Mouse (Mus musculus): ENCODE measurements around the gene Nup107. TPM values are rescaled to one million over a fixed set of nuclear protein-coding genes. Genes with fewer than 3 reads are reported as not detected.
"Not testable (repeated sequence)": the region's sequence is repeated elsewhere in the genome, so short reads cannot be mapped to it uniquely, and the experiment has no call there.

Nup107 gene
- polyA plus RNA-seq, 1 experiment from 2014 or later = 33.4 TPM

DNA sequence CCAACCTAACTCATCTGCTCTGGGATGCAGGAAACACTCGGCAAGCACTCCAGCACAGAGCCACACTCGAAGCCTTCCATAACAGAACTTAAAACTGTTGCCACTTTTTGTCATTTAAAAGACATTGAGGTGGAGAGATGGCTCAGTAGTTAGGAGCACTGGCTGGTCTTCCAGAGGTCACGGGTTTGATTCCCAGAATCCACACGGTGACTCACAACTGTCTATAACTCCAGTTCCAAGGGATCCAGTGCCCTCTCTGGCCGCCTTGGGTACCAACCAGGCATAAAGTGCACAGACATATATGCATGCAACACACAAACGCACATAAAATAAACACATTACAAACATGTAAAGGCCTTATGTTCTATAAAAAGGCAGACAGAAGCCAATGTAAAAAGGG is 31.0 kb downstream of the Nup107 start:
- no peak overlapping the region for H3K27ac ChIP-seq (replicated peaks)
- no peaks in the 10 kb centered on the region for H3K9me3 ChIP-seq (replicated peaks)
- H3K27me3 ChIP-seq = no peaks in the 10 kb centered on the region
- peaks cover 97% of the 10 kb centered on the region for H3K36me3 ChIP-seq (replicated peaks)
- ATAC-seq (ENCODE audit: insufficient read depth) = no peak
- no peaks in the 10 kb centered on the region for H3K4me1 ChIP-seq (replicated peaks)
- H3K9ac ChIP-seq = no peak overlapping the region
- WGBS (ENCODE audit: insufficient replicate concordance) = 81% methylated on average over 6 of the region's 6 CpGs
- H3K4me3 ChIP-seq (replicated peaks) = no peak overlapping the region
- H3K4me2 ChIP-seq = no peak overlapping the region

- no peak for ATAC-seq (ENCODE audit: insufficient read depth)
- no peak overlapping the region for H3K9ac ChIP-seq
- no peak overlapping the region for H3K4me3 ChIP-seq (replicated peaks)
- H3K27me3 ChIP-seq = no peaks in the 10 kb centered on the region
- no peaks in the 10 kb centered on the region for H3K4me1 ChIP-seq (replicated peaks)
- 83% methylated on average over 9 of the region's 9 CpGs for WGBS (ENCODE audit: insufficient replicate concordance)
- no peaks in the 10 kb centered on the region for H3K9me3 ChIP-seq (replicated peaks)
- no peak overlapping the region for H3K4me2 ChIP-seq
- peaks cover 97% of the 10 kb centered on the region for H3K36me3 ChIP-seq (replicated peaks)
- H3K27ac ChIP-seq (replicated peaks) = no peak overlapping the region
Observed at GRCm38 (mm10) chr10:117760831-117761335, 31.6 kb downstream of the Nup107 start.

DNA sequence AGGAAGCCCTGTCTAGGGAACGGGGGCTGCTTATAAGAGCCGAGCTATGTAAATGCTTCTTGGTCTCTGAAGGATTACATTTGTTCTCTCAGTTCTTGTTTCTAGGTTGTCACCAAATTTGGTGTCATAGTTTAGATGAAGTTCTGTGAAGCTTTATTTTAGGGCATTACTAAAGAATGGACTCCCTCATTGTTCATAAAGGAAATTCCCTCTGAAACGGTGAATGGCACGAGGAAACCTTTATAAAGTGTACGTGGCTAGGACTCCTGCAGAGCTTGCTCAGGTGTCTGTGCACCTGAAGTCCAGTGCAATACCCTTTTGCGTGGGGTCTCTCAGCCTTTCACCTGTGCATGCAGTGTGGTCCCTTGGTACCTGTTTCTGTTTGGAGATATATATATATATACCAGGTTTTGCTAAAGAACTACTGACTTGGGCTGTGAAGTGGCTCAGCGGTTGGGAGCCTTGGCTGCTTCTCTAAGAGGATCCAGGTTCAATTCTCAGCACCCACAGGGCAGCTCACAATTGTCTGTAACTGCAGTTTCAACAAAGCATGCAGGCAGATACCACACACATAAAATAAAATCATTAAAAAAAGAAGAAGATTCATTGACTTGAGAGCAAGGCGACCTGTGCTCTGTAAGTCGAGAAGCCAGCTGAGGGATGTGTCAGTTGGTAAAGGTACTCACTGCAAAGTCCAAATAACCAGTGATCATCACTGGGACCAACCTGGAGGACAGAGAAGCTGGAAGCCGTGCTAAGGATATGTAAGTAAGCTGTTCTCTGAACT is 32.5 kb downstream of the Nup107 start:
- Histone ChIP-seq H3K4me2 (no peak overlapping the region), H3K27me3 (no peaks in the 10 kb centered on the region), H3K9ac (no peak overlapping the region), H3K4me3 (replicated peaks) (no peak overlapping the region), H3K4me1 (replicated peaks) (peaks cover 4% of the 10 kb centered on the region; the same call in 1 of the 2 replicates), H3K27ac (replicated peaks) (no peak overlapping the region), H3K36me3 (replicated peaks) (peaks cover 97% of the 10 kb centered on the region), H3K9me3 (replicated peaks) (no peaks in the 10 kb centered on the region)
- no peak for ATAC-seq (ENCODE audit: insufficient read depth)
- 85% methylated on average over 10 of the region's 10 CpGs for WGBS (ENCODE audit: insufficient replicate concordance)

DNA sequence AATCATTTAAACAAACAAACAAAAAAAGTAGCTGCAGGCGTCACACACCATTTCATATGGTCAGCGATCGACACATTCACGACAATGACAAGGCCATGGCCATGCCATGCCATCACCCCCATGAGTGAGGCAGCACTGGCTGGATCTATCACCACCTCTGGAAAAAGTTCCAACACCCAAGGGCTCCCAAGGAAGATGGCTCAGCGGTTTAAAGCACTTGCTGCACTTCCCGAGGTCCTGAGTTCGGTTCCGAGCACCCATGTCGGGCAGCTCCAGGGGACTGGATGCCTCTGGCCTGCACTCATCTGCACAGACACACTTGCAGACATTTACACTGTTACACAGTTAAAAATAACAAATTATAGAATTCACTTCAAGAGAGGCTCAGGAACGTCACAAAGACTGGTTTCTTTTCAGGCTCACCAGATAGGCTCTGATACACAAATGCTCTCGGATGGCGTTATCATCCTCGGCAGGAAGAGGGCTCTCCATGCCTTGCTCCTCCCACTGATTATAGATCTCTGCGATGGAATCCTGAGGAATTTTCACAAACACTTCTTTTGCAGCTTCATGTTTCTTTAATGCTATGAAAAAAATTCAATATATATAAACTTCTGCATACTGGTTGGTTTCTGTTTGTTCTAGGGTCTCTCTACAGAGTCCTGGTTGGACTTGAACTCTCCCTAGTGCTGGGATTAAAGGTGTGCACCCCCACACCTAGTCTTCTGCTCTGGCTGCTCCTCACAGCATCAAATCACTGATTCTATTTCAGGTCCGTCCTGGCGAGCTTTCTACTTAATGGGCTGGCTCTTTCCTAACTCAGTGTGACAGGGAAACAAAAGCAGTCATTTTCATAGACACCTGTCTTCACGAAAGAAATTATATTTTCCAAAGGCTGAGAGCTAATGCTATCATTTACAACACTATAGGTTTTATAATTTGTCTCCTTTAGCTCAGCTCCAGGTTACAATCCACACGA is 33.5 kb downstream of the Nup107 start:
- H3K4me1 ChIP-seq (replicated peaks) = peaks cover 4% of the 10 kb centered on the region; the same call in 1 of the 2 replicates
- WGBS (ENCODE audit: insufficient replicate concordance) = 82% methylated on average over 18 of the region's 18 CpGs
- H3K27ac ChIP-seq (replicated peaks) = no peak overlapping the region
- ATAC-seq (ENCODE audit: insufficient read depth) = no peak
- no peak overlapping the region for H3K9ac ChIP-seq
- no peak overlapping the region for H3K4me2 ChIP-seq
- H3K36me3 ChIP-seq (replicated peaks) = peaks cover 95% of the 10 kb centered on the region
- H3K9me3 ChIP-seq (replicated peaks) = no peaks in the 10 kb centered on the region
- H3K27me3 ChIP-seq = no peaks in the 10 kb centered on the region
- H3K4me3 ChIP-seq (replicated peaks) = no peak overlapping the region

DNA sequence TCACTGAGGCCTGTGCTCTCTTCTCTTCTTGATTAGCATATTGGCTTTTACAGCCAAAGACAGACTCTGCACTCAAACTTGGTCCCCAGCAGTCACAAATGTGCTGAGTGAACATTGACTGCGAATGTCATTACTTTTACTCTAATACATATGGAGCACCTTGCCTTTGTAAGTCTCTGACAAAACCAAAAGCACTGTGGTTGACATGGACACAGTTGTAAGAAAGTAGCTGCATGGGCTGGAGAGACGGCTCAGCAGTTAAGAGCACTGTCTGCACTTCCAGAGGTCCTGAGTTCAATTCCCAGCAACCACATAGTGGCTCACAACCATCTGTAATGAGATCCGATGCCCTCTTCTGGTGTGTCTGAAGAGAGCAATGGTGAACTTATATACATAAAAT is 34.2 kb downstream of the Nup107 start:
- not testable (repeated sequence) for H3K4me1 ChIP-seq (replicated peaks); ATAC-seq (ENCODE audit: insufficient read depth); H3K4me2 ChIP-seq; H3K9me3 ChIP-seq (replicated peaks); H3K27ac ChIP-seq (replicated peaks); H3K27me3 ChIP-seq; H3K4me3 ChIP-seq (replicated peaks); H3K9ac ChIP-seq
- 84% methylated on average over 3 of the region's 3 CpGs for WGBS (ENCODE audit: insufficient replicate concordance)
- H3K36me3 ChIP-seq (replicated peaks) = peaks cover 89% of the 10 kb centered on the region

DNA sequence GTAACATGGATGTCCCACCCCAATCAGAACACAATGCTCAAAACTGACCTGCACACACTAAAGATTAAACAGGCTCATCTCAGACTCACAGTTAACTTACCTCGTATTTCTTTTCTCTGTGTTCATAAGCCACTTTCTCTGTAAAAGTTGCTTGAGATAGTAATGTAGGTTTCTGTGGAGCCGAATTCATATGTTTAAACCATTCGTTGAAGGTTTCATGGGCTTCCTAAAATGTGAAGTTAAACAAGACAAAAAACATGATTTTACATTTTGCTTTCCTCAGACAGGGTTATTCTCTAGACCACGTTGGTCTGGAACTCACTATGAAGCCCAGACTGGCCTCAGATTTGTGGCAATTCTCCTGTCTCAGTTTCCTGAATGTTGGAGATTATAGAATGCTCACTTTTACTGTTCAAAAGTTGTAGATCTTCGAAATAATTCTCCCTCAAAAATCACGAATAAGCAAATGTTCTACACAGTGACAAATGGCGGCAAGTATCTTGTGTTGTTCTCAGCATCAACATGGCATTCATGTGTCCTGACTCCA is 34.6 kb downstream of the Nup107 start:
- no peak overlapping the region for H3K4me2 ChIP-seq
- no peak overlapping the region for H3K4me3 ChIP-seq (replicated peaks)
- H3K9me3 ChIP-seq (replicated peaks) = no peaks in the 10 kb centered on the region
- peaks cover 4% of the 10 kb centered on the region; the same call in 1 of the 2 replicates for H3K4me1 ChIP-seq (replicated peaks)
- no peaks in the 10 kb centered on the region for H3K27me3 ChIP-seq
- peaks cover 89% of the 10 kb centered on the region for H3K36me3 ChIP-seq (replicated peaks)
- WGBS (ENCODE audit: insufficient replicate concordance) = 77% methylated on average over 7 of the region's 7 CpGs
- H3K27ac ChIP-seq (replicated peaks) = no peak overlapping the region
- no peak for ATAC-seq (ENCODE audit: insufficient read depth)
- no peak overlapping the region for H3K9ac ChIP-seq

DNA sequence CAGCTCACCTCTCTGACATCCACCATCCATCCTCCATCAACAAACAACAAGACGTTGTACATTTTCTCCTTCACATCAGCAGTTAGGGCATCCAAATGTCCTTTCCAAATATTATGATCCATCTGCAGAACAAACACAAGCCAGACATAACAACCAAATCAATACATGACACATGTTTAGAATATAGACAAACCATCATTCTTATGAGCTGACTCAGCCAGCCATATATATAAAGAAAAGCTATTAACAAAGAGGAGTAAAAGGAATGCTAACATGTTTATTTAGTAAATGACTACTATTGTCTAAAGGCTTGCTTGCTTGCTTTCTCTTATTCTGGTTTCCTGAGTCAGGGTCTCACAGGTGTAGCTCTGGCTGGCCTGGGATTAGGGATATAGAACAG is 35.2 kb downstream of the Nup107 start:
- Histone ChIP-seq H3K27ac (replicated peaks) (no peak overlapping the region), H3K4me2 (no peak overlapping the region), H3K4me1 (replicated peaks) (peaks cover 4% of the 10 kb centered on the region; the same call in 1 of the 2 replicates), H3K27me3 (no peaks in the 10 kb centered on the region), H3K4me3 (replicated peaks) (no peak overlapping the region), H3K9ac (no peak overlapping the region), H3K9me3 (replicated peaks) (no peaks in the 10 kb centered on the region), H3K36me3 (replicated peaks) (peaks cover 88% of the 10 kb centered on the region)
- WGBS (ENCODE audit: insufficient replicate concordance) = 75% methylated on average over 1 of the region's 1 CpGs
- ATAC-seq (ENCODE audit: insufficient read depth) = no peak

- Histone ChIP-seq H3K9ac (no peak overlapping the region), H3K27ac (replicated peaks) (no peak overlapping the region), H3K36me3 (replicated peaks) (peaks cover 88% of the 10 kb centered on the region), H3K4me2 (no peak overlapping the region), H3K9me3 (replicated peaks) (no peaks in the 10 kb centered on the region), H3K4me1 (replicated peaks) (peaks cover 4% of the 10 kb centered on the region; the same call in 1 of the 2 replicates), H3K27me3 (no peaks in the 10 kb centered on the region), H3K4me3 (replicated peaks) (no peak overlapping the region)
- WGBS (ENCODE audit: insufficient replicate concordance) = 81% methylated on average over 5 of the region's 5 CpGs
- ATAC-seq (ENCODE audit: insufficient read depth) = no peak
Observed at GRCm38 (mm10) chr10:117756784-117757183, 35.7 kb downstream of the Nup107 start.

- WGBS (ENCODE audit: insufficient replicate concordance) = 68% methylated on average over 11 of the region's 11 CpGs
- no peak overlapping the region for H3K9ac ChIP-seq
- no peaks in the 10 kb centered on the region for H3K9me3 ChIP-seq (replicated peaks)
- H3K27ac ChIP-seq (replicated peaks) = peak overlapping the region; percentile 66
- H3K36me3 ChIP-seq (replicated peaks) = peaks cover 88% of the 10 kb centered on the region
- no peak for ATAC-seq (ENCODE audit: insufficient read depth)
- H3K4me1 ChIP-seq (replicated peaks) = peaks cover 4% of the 10 kb centered on the region; the same call in 1 of the 2 replicates
- no peak overlapping the region for H3K4me3 ChIP-seq (replicated peaks)
- H3K4me2 ChIP-seq = no peak overlapping the region
- H3K27me3 ChIP-seq = no peaks in the 10 kb centered on the region
Observed at GRCm38 (mm10) chr10:117755799-117756467, 36.6 kb downstream of the Nup107 start.

- H3K9me3 ChIP-seq (replicated peaks) = no peaks in the 10 kb centered on the region
- no peak overlapping the region for H3K4me3 ChIP-seq (replicated peaks)
- no peaks in the 10 kb centered on the region for H3K27me3 ChIP-seq
- peaks cover 4% of the 10 kb centered on the region; the same call in 1 of the 2 replicates for H3K4me1 ChIP-seq (replicated peaks)
- 38% methylated on average over 13 of the region's 13 CpGs for WGBS (ENCODE audit: insufficient replicate concordance)
- ATAC-seq (ENCODE audit: insufficient read depth) = peak; percentile 54; the same call in 1 of the 2 replicates
- H3K9ac ChIP-seq = no peak overlapping the region
- peak overlapping the region; percentile 66 for H3K27ac ChIP-seq (replicated peaks)
- H3K4me2 ChIP-seq = peak overlapping the region; percentile 16; the same call in 1 of the 2 replicates
- peaks cover 87% of the 10 kb centered on the region for H3K36me3 ChIP-seq (replicated peaks)
Observed at GRCm38 (mm10) chr10:117755086-117755798, 37.3 kb downstream of the Nup107 start.
